Mouse (Mus musculus) ovary, adult 10 weeks (tissue): ENCODE measurements around the gene Stard9. TPM values are rescaled to one million over a fixed set of nuclear protein-coding genes. Genes with fewer than 3 reads are reported as not detected.

ENCODE experiments used
- polyA plus RNA-seq: library from polyadenylated mRNA; stranded (reverse); fragments of 350-450 nt; fragmentation: Illumina TruSeq; extraction: RNeasy Lipid Tissue Mini Kit (QIAGEN cat#74804); gene quantifications from one replicate; pipeline ENCODE4 v1.2.3, GENCODE M21; 2014

Stard9 gene
- polyA plus RNA-seq = 13.6 TPM

DNA sequence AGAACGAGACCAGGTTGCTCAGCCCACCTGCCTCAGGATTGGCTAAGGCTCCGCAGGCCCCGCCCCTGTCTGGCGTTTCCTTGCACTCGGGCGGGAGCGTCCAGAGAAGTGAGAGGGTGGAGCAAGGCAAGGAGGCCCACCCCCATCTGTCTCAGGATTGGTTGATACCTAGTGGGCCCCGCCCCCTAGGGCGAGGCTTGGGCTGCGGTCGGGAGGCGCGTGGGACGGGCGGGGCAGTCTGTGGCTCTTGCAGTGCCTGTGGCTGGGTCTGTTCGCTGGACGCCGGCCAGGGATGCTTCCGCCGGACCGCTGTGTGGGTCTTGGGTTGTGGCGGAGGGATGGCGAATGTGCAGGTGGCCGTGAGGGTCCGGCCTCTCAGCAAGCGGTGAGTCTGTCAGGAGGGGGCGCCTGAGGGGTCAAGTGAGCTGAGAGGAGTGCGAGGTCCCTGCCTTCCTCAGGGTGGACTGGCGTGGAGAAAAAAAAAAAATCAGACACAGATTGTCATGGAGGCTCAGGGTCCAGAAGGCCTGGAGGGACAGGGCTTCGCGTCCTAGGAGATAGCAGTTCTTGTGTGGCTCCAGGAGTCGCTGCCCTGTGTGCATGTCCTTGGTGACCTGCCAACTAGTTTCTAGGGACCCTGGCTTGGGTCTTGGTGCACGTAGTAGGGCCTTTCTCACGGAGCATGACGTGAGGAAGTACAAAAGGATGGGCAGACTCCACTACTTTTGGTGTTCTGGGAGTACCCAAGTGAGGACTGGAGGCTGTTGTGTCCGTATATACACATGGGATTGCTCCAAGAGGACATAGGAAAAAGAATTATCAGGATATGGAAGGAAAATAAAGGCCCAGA, at the start of gene Stard9:
TSS of gene Stard9 (plus strand) at position 236 of the 850 bp plus-strand sequence.

GRCm38 (mm10) chr2:120608830-120609723, 19.8 kb upstream of the Stard9 start, which contains the start of the genes Haus2 and Lrrc57:
Gene Haus2, plus strand, starts transcription at chr2:120609383.
Gene Lrrc57, minus strand, starts transcription at chr2:120609520.

Other genes with a start within 250 kb of the Stard9 start
- 23.1 TPM for gene Ganc, start 225.2 kb upstream of the Stard9 start, polyA plus RNA-seq
- gene Tmem87a, start 225.0 kb upstream of the Stard9 start, polyA plus RNA-seq = 141 TPM
- not detected for gene Capn3, start 173.1 kb upstream of the Stard9 start, polyA plus RNA-seq
- 104 TPM for gene Zfp106, start 65.3 kb upstream of the Stard9 start, polyA plus RNA-seq
- 159 TPM for gene Snap23, start 61.5 kb upstream of the Stard9 start, polyA plus RNA-seq
- 55.3 TPM for gene Haus2, start 19.7 kb upstream of the Stard9 start, polyA plus RNA-seq
- gene Lrrc57, start 19.6 kb upstream of the Stard9 start, polyA plus RNA-seq = 38.4 TPM
- gene Cdan1, start 221.0 kb downstream of the Stard9 start, polyA plus RNA-seq = 5.5 TPM
- 25.9 TPM for gene Ttbk2, start 221.5 kb downstream of the Stard9 start, polyA plus RNA-seq